Mouse (Mus musculus): Measurements from ENCODE around the gene Nrxn3.

Gene Nrxn3

GRCm38 (mm10) chr12:88812173-88812572, 89.5 kb downstream of the Nrxn3 start:
- in situ Hi-C loops (cut with MboI, MseI): no loop called here

- in situ Hi-C loops (cut with MboI, MseI): no loop called here
Observed at GRCm38 (mm10) chr12:88816865-88817264, 94.2 kb downstream of the Nrxn3 start.

- in situ Hi-C loops (cut with MboI, MseI): no loop called here
Observed at GRCm38 (mm10) chr12:88818622-88819334, 96.1 kb downstream of the Nrxn3 start.

GRCm38 (mm10) chr12:88819335-88819709, 96.6 kb downstream of the Nrxn3 start:
- in situ Hi-C loops (cut with MboI, MseI): no loop called here

GRCm38 (mm10) chr12:88820131-88820530, 97.5 kb downstream of the Nrxn3 start:
- in situ Hi-C loops (cut with MboI, MseI): no loop called here

- in situ Hi-C loops (cut with MboI, MseI): no loop called here
Observed at GRCm38 (mm10) chr12:88830851-88831250, 108.2 kb downstream of the Nrxn3 start.

- in situ Hi-C loops (cut with MboI, MseI): no loop called here
Observed at GRCm38 (mm10) chr12:88835821-88836220, 113.1 kb downstream of the Nrxn3 start.

GRCm38 (mm10) chr12:88839724-88840123, 117.0 kb downstream of the Nrxn3 start:
- in situ Hi-C loops (cut with MboI, MseI): no loop called here

GRCm38 (mm10) chr12:88841350-88841749, 118.7 kb downstream of the Nrxn3 start:
- in situ Hi-C loops (cut with MboI, MseI): no loop called here

GRCm38 (mm10) chr12:88850400-88851179, 127.9 kb downstream of the Nrxn3 start:
- in situ Hi-C loops (cut with MboI, MseI): no loop called here

DNA sequence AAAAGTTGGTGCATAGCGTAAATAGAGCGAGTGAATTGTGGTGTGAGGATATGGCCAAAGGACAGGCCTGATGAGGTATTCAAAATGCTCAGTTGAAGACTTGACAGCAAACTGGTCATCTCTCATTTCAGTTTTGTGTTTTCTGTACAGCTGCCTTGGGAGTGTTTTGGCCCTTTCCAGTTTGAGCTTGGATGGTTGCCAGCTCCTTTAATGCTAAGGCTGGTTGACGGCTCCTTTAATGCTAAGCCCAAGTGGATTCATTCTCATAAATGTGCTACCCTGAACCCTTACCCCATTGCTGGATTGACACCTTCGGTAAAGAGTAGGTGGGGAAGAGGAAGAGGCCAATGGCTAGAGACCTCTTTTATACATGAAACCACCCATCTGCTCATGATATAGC, 131.4 kb downstream of the Nrxn3 start:
- in situ Hi-C loops (cut with MboI, MseI): no loop called here

DNA sequence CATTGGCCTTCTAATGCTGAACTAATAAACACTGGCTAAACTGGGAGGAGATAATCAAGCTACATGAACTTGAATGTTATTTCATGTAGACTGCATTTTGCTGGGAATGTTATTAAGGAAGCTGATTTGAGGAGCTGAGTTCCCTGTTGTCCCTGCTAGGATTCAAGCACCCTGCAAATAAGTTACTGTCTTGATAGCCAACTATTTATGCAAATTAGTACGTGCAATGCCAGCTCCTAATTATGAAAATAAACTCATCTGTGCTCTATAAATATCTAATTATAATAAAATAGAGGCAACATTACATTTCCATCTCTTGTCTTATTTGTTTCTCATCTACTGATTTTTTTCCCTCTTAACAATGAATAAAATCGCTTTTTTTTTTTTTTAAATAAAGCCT, 135.0 kb downstream of the Nrxn3 start:
- in situ Hi-C loops (cut with MboI, MseI): no loop called here

DNA sequence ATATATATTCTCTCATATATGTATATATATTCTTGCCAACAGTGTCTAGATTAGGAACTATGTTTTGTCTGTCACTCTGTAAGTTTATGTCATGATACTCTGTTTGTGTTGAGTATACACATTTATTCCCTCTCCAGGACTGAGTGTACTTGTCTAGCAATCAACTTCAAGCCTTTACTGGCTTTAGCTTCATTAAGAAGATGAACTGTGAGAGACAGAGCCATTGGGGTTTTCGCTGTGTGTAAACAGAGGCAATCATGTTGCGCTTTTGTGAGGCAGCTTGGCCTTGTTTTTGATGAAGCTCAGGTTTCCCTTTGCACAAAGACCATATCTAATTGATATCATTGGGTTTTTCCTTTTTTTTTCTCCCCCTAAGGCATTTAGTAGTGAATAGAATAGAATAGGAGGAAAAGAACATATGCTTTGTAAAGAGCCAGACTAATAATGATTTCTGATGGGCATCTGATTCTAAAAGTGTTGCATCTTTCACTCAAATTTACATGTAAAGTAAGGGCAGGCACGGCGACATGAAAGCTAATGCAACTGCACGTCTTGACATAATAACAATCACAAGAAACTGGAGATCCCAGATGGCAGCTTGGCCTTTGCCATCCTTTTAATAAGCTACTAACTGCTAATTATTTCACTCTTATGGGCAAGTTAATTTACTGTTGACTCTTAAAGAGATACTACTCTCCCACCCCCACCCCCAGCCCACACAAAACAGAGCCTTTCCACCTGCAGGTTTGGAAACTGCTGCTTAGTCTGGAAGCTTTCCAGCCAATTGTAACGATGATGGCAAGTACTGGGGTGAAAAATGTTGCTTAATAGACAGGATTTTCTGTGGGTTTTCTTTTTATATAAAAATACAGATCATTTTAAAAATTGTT, 137.0 kb downstream of the Nrxn3 start:
- in situ Hi-C loops (cut with MboI, MseI): no loop called here

GRCm38 (mm10) chr12:88860397-88860796, 137.7 kb downstream of the Nrxn3 start:
- in situ Hi-C loops (cut with MboI, MseI): no loop called here

DNA sequence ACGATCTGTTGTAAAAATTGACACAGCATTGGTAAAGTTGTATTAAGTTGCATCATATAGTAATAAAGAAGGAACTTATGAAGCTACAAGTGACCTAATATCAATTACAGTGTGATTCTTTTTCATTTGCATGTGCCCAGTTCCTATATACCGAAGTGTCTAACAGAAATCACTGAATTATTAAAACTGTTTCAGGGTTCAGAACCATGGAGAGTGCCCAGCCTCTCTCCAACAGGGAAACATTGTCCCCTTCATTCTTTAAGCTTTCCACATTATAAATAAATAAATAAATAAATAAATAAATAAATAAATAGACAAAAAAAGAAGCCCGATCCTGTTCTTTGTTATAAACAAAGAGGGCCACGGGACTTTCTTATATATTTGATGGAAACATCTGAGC, 140.4 kb downstream of the Nrxn3 start:
- in situ Hi-C loops (cut with MboI, MseI): no loop called here

DNA sequence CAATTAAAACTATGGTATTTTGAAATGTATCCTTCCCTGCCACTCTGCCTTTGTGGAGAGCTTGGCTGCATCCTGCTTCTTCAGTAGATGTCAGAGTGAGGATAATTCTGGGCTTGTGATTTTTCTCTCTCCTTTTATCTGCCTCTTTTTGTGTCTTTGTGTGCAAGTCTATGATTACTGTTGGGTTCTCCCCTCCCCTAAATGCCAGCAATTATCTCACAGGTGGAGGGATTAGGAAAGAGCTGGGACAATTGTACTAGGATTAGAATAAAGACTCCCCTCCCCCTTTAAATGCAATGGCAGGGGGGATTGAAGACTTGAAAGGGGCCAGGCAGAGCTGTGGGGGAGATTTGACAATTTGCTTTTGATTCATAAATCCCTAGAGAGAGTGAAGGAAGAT, 145.6 kb downstream of the Nrxn3 start:
- in situ Hi-C loops (cut with MboI, MseI): no loop called here

GRCm38 (mm10) chr12:88897331-88897730, 174.7 kb downstream of the Nrxn3 start:
- in situ Hi-C loops (cut with MboI, MseI): no loop called here

- in situ Hi-C loops (cut with MboI, MseI): no loop called here
Observed at GRCm38 (mm10) chr12:88900014-88900727, 177.5 kb downstream of the Nrxn3 start.

GRCm38 (mm10) chr12:88900728-88901080, 178.0 kb downstream of the Nrxn3 start:
- in situ Hi-C loops (cut with MboI, MseI): no loop called here

DNA sequence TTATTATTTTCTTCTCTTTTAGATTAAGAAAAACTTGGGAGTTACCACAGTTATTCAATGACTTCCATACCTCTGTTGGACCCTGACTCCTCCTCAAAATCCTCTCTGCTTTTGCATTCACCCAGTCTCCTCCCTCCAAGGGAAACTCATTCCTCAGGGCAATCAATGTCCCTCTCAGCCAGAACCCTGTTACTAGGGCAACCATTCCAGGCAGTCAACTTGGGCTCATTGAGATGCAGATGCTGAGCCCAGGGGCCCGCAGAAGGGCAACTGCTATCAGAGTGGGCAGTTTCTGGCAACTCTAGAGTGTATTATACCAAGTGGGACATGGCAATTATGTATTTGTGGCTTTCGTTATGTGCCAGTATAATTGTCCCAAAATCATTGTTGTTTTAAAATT, 188.1 kb downstream of the Nrxn3 start:
- in situ Hi-C loops (cut with MboI, MseI): no loop called here

DNA sequence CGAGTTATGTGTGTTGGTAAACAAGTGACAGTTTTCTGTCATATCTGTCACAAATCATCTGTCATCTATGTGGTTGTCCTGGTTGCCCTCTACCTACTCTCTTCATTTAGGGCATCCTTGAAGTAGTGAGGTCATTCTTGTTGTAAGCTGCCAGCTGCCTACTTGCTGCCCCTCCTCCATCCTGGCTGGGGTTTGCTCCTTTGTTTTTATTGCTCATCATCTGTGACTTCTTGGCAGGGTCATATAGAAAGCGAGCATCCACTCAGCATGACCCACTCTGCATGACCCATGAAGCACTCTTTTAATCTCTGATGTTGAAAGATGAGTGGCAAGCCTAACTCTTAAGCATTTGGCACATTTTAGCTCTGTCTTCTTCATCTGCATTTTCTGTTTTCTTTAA, 194.1 kb downstream of the Nrxn3 start:
- in situ Hi-C loops (cut with MboI, MseI): no loop called here

DNA sequence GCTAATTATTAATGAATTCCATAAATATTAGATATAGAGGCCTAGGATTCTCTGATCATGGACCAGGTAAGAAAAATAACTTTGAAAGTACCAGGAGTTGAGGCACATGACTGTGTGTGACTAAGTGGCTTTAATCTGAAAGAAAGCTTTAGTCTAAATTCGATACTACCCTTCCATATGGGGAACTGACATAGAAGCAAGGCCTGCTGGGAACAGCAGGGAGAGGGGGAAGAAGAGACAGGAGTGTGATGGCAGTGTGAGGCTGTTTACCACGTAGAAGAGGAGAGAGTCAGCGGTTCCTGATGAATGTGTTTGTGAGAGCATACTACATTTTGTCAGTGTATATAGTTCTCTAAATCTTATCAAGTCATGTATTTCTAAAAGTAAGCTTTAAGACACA, 202.2 kb downstream of the Nrxn3 start:
- in situ Hi-C loops (cut with MboI, MseI): no loop called here

Measured in T-helper 2 cell (primary cell).